Mouse (Mus musculus) lung, postnatal 0 days (tissue): ENCODE results near the gene Tmem235.

Source experiments
- CTCF ChIP-seq: IDR thresholded peaks from 2 replicates; pipeline ENCODE4 v1.5.1; 2016; ENCODE audit warnings: antibody characterized with exemption, mild to moderate bottlenecking
- EP300 ChIP-seq: IDR thresholded peaks from 2 replicates; pipeline ENCODE4 v1.6.1; 2016; ENCODE audit warnings: antibody characterized with exemption, mild to moderate bottlenecking, control low read depth

- TF ChIP-seq CTCF (no peak), EP300 (no peak)
Measured at GRCm38 (mm10) chr11:117864805-117865204, 4.3 kb downstream of the Tmem235 start.
